Mouse (Mus musculus): Measurements from ENCODE around the gene Ptms.

Gene Ptms

DNA sequence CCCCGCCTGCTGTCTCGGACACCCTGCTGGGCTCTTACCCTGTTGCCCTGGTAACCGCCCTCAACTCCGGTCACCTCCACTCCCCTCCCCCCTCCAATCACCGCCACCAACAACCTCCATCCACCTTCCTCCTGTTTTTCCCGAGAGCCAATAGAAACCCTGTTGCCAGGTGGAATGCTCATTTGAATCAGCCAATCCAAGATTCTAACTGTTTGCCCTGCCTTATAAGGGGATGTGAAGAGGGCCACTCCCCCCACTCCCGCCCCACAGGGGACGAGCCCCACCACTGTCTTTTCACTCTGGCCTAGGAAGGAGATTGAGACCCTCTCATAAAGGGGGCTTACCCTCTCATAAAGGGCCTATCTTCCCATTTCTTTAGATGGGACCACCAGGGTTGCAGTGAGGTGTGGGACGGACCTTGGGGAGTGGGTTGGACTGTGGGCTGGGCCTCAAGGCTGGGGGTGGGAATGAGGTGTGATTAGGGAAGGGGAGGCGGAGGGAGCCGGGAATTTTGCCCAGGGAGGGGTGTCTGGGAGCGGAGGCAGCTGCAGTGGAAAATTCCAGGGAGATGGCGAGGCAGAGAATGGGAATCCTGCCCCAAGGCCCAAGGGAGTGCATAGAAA is at the start of gene Ptms:
Ptms (minus strand) TSS at position 409 of the 623 bp plus-strand sequence.
- DNase-seq (ENCODE audit: low spot score) = no peak

DNA sequence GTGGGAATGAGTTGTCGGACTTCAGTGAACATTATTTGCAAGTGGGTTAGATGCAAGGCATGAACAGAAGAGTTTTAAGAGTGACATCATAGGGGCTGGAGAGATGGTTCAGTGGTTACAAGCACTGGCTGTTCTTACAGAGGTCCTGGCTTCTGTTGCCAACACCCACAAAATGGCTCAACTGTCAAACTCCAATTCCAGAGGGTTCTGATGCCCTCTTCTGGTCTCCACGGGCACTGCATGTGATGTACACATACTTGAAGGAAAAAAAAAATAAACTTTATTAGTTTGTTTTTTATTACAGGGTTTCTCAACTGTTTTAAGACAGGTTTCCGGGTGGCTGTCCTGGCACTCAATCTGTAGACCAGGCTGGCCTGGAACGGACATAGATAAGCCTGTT is 47.9 kb upstream of the Ptms start:
- DNase-seq (ENCODE audit: low spot score) = peak; percentile 18

DNA sequence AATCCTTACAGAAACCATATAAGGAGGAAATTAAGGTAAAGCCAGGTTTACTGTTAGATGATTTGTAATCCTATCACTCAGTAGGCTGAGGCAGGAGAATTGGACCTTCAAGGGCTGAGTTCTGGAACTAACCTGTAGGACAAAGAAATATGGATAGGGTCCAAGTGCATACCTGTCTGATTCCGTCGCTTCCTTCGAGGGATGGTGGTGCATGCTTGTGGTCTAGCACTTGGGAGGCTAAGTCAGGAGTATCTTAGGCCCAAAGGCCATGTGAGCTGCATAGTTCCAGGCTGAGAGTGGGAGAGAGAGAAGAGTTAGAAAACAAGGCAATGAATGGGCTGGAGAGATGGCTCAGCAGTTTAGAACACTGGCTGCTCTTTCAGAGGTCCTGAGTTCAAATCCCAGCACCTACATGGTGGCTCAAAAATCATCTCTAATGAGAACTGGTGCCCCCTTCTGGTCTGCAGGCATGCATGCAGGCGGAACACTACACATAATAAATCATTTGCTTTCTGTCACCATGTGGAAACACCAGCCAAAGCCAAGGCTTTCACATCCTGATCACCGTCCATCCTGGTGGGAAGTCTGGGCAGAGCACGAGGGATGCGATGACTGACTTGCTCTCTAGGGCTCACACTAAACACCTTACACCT is 46.7 kb upstream of the Ptms start:
- no peak for DNase-seq (ENCODE audit: low spot score)

DNA sequence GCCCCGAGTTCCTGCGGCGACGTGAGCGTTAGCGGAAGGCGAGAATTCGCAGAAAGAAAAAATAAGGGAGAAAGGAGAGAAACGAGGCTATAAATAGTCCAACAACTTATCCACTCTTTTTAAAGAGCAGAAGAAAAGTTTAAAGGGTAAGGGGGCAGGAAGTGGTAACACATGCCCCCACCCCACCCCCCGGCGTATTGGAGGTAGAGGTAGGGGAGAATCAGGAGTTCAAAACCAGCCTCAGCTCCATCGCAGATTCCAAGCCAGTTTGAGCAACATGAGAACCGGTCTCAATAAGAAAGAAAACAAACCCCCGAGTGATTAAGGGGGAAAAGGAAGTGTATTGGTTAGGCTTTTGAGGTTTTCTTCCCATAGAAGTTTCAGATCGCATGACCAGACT is 45.8 kb upstream of the Ptms start:
- no peak for DNase-seq (ENCODE audit: low spot score)

GRCm38 (mm10) chr6:124965088-124965719 is 45.3 kb upstream of the Ptms start, which contains the start of gene Cops7a:
Gene Cops7a (minus strand): TSS chr6:124965538.
- DNase-seq (ENCODE audit: low spot score) = peak; percentile 92

DNA sequence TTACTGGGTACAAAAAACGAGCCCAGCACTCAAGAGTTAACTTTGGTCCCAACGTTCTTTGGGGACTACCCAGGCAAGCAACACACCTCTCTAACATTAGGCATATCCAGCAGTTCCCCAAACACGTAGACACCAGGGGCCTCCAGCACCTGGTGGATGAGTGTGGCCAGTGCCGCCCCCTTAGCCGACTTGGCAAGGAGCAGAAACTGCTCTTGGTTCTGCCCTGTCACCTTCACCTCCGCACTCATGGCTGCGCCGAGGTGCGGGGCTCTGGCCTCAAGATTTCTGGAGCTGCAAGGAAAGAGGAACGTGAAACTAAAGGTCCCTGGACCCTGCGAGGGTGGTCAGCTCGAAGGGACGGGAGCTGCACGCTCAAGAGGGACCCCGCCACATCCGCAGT is 44.7 kb upstream of the Ptms start:
- no peak for DNase-seq (ENCODE audit: low spot score)

- no peak for DNase-seq (ENCODE audit: low spot score)
These were observed 41.1 kb upstream of the Ptms start for GRCm38 (mm10) chr6:124961021-124961420.

DNA sequence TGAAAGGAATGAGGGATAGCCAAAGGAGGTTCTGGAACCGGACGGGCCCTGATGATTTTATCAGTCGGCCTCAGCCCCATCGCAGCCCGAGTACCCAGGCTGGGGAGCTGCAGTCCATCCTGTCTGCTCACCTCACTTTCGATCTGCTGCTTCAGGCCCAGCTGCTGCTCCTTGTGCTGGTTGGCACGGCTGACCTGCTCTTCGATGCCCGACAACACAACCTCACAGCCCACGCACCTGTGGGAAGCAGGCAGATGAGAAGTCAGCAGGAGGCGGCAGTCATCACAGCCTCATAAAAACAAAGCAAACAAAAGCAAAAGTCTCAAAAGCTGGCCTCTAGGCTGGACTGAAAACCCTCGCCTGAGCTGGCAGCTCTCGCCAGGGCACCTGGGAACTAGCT is 40.1 kb upstream of the Ptms start:
- DNase-seq (ENCODE audit: low spot score) = no peak

- DNase-seq (ENCODE audit: low spot score) = no peak
These were observed 38.2 kb upstream of the Ptms start for GRCm38 (mm10) chr6:124958127-124958526.

DNA sequence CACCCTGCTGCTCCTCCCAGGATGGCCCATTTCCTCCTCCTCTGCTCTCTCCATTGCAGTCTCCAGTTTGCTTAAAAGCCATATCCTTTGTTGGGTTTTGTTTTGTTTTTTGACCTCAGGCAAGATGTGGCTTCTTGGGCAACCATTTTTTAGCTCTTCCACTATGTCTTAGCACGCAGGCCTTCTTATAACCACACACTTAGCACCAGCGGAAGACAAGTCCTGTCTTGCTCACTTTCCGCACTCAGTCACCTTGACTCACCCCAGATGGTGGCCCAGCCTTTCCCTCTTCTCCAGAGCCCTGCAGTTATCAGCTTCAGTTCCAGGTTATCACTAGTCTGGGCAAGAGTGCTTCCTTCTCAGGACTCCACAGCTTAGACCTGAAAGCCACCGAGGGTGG is 35.3 kb upstream of the Ptms start:
- DNase-seq (ENCODE audit: low spot score) = no peak

DNA sequence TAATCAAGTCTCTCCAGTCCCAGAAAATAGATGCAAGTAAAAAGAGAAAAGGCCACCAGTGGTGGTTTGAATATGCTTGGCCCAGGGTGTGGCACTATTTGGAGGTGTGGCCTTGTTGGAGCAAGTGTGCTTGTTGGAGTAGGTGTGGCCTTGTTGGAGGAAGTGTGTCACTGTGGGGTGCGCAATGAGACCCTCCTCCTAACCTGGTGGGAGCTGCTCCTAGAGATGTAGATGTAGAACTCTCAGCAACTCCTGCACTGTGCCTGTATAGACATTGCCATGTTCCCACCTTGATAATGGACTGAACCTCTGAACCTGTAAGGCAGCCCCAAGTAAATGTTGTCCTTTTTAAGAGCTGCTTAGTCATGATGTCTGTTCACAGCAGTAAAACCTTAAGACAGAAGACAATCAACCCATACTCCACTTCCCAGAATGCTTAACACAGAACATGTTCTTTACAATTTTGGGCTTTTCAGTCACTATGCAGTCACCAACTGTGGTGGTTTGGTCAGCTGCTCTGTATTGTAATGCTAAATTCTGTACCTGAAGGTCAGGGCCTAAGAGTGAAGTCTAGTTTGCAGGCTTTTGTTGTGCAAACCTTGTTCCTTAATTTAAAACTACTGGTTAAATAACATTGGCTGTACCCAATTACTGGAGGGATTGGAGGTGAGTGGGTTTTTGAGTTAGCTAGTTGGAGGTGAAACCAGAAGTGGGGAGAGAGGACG is 34.2 kb upstream of the Ptms start:
- no peak for DNase-seq (ENCODE audit: low spot score)

- no peak for DNase-seq (ENCODE audit: low spot score)
These were observed 23.6 kb upstream of the Ptms start for GRCm38 (mm10) chr6:124943526-124943925.

DNA sequence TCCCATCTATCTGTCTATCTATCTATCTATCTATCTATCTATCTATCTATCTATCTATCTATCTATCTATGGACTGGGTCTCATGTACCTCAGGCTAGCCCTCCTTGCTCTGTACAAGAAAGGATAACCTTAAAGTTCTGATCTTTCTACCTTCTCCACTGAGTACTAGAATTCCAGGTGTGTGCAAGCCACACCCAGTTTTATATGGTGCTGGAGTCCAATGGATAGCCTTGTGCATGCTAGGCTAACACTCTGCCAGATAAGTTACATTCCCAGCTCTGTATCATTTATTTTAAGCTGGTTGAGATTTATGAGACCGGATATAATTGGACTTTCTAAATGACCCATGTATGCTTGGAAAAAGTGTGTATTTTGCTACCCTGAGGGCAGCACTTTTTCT is 21.8 kb upstream of the Ptms start:
- DNase-seq (ENCODE audit: low spot score) = no peak

DNA sequence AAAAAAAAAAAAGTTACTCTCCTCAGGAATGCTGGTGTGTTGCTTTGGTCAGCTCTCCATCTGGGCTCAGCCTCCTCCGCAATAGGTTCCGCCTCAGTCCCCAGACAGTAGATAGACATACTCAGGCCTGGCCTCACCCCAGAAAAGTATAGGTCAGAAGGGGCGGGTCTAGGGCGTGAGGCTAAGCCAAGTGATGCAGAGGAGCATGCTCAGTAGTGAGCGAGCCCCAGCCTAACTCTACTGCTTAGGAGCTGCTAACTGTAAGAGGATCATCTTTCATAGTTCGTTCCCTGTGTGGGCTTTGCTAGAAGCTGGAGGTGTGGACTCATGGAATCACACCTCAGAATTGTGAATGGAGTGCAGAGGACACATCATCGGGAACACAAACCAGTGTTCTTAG is 18.7 kb upstream of the Ptms start:
- no peak for DNase-seq (ENCODE audit: low spot score)

- DNase-seq (ENCODE audit: low spot score) = no peak
These were observed 17.6 kb upstream of the Ptms start for GRCm38 (mm10) chr6:124937493-124937892.

GRCm38 (mm10) chr6:124936681-124937080 is 16.8 kb upstream of the Ptms start:
- no peak for DNase-seq (ENCODE audit: low spot score)

- no peak for DNase-seq (ENCODE audit: low spot score)
These were observed 14.8 kb upstream of the Ptms start for GRCm38 (mm10) chr6:124934670-124935069.

- no peak for DNase-seq (ENCODE audit: low spot score)
These were observed 13.2 kb upstream of the Ptms start for GRCm38 (mm10) chr6:124933127-124933526.

- DNase-seq (ENCODE audit: low spot score) = no peak
These were observed 12.4 kb upstream of the Ptms start for GRCm38 (mm10) chr6:124932314-124932695.

GRCm38 (mm10) chr6:124931525-124932313 is 11.8 kb upstream of the Ptms start:
- DNase-seq (ENCODE audit: low spot score) = no peak

DNA sequence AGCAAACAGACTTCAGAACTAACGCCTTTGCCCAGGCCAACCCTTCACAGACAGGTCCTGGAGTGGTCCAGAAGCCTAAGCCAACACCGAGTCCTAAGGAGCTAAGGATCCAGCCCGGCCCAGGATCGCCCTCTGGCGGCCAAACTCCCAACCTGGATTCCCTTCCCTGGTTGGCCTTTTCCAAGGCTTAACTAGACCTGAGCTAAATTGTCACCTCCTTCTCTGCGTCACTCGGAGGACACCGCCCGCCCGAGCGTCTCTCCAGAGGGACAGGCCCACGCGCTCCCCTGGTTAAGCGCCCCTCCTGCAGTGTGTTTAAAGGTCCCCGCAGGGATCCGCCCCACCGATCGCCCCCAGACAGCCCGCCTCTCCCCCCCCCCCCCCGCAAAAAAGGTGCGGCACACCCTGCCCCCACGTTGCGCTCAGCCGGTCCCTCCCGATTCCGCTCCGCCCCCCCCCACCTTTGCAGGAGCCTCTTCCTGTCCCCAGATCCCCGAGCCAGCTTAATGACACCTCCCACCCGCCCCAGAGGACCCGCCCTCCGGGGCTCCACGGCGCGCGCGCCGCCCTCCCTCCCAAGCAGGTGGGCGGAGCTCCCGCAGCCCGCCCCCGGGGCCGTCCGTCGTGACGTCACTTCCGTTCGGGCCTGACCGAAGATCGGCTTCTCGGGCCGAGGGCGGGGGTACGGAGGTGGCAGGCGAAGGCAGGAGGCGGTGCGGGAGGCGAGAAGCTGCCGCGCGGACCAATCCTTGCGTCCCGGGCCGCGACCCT is 11.0 kb upstream of the Ptms start, which contains the start of gene Mlf2:
Mlf2 (plus strand) TSS at position 633 of the 771 bp plus-strand sequence.
- DNase-seq (ENCODE audit: low spot score) = peak; percentile 95

Measured in spleen, adult 12 weeks (tissue).